Mouse (Mus musculus): ENCODE measurements around the gene Gna11.

The Gna11 gene

DNA sequence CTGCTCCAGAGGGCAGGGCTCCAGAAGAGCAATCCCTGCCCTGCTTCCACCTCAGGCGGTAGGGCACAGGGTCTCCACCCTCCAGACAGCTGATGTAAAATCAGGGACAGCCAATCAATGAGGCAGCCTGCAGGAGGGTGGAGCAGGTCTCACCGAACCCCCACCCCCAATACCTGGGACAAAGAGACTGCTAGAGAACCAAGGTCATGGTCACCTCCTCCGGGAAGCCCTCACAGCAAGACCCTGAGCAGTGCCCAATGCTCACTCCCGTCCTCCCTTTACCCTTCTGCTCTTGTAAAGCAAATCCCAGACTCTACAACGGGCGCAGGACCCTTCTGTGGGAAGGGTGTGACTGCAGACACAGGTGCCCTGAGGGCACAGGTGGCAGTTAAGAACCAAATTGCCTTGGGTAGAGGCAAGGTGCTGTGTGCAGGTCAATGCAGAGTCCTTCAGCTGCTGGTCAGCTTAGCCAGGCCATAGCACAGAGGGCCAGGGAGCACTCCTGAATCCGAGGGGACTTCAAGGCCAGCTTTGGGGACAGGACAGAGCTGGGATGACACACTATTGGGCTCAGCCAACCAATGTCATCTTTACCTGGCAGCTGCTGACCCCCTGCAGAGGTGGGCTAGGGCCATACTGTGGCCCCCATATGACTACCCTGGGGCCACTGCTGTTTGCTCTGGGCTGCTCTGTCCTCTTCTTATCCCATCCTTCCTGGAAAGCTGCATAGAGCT lies 2.1 kb downstream of the Gna11 start:
- no peak for DNase-seq (ENCODE audit: low spot score)

DNA sequence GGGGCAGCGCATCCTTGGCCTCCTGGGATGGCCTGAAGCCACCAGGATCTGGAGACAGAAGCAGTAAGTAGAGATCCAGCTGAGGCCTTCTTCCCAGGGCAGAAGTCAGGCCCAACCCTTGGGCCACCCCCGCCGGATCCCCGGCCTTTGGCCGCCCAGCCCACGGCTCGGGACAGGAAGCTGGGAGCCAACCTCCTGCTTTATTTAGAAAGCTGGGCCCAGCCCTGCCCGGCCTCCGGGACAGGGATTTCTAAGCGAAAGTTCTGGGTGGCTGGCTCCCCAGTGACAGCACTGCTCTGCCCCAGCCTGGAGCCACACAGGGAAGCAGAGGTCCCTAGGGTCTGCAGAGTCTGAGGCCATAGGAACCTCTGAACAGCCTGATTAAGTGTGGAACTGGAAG lies 3.2 kb downstream of the Gna11 start:
- peak; percentile 42 for DNase-seq (ENCODE audit: low spot score)

DNA sequence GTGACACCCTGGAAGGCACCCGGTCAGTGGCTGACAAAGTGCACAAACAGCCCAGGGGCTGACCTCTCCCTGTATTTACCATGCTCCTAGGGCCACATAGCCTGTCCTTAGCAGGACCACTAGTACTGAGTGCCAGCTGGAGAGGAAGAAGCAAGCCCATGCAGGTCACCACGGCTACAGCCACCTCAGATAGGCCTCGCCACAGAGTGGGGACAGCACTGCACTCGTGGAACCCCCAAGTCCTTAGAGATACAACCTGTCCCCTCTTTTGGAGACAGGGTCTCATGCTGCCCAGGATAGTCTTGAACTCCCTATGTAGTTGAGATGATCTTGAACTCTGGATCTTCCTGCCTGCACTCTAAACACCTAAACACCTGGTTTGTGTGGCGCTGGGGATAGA lies 3.6 kb downstream of the Gna11 start:
- no peak for DNase-seq (ENCODE audit: low spot score)

DNA sequence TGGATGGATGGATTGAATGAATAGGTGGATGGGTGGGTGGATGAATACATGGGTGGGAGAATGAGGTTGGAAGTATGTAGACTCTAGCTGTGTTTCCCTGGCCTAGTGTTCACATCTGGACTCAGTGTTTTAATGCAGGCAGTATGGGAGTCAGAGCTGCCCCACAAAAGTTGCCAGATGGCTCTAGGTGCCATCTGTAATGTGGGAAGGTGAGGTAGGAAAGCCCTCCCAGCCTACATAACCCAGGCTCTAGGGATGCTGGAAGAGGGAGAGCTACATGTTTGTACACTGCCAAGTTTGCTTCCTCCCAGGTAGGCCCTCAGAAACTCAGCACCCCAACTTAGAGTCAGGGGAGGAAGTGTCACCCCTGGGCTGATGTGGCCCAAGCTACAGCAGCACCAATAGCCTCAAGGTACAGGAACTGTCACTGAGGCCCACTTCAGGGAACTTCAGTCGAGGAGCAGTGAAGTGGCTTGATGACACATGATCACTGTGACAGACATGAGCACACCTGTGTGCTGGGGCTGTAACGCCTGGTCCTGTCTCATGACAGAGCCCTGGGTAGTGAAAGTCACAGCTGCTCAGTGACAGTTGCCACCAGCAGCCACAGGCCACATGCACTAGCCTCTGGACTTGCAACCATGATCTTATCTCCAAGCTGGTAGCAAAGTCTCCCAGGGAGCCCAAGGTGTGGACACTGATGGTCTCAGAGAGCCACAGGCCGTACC lies 6.5 kb downstream of the Gna11 start:
- DNase-seq (ENCODE audit: low spot score): no peak

DNA sequence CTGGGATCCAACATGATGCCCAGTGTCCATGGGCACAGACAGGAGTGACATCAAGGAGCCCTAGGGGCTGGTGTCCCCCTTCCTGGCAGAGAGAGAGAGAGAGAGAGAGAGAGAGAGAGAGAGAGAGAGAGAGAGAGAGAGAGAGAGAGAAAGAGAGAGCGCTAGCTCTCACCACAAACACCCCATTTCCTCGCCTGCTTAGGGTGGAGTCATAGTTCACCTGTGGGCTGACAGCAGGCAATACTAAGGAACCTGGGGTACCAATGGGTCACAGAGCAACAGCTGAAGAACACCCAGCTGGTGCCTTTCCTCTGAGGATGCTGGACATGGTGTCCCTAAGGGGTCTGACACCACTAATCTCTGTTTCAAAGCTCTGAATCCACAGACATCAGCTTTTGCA lies 7.6 kb downstream of the Gna11 start:
- no peak for DNase-seq (ENCODE audit: low spot score)

DNA sequence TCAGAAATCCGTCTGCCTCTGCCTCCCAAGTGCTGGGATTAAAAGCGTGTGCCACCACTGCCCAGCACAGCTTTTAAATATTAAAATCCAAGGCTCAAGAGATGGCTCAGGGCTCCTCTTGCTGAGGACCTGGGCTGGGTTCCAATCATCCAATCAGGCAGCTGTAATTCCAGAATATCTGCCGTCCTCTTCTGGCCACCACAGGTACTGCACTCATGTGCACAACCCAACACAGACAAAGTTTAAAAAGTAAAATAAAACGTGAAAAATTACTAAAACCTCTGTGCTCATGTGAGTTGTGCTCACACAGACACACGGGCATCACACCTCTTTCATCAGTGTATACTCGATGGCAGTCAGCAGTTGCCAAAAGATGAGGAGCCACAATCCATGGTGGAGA lies 8.3 kb downstream of the Gna11 start:
- DNase-seq (ENCODE audit: low spot score): no peak

DNA sequence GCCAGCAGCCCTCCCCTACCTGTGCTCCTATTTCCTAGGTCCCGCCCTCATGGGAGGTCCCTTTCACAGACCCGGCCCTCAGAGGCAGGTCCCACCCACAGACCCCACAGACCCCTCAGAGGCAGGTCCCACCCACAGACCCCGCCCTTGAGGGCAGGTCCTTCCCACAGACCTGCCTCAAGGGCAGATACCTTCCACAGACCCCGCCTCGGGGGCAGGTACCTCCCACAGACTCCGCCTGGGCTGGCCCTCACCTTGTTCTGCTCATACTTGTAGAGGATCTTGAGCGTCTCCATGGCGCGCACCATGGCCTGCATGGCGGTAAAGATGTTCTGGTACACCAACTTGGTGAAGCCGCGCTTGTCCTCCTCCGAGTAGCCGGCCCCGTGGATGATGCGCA lies 10.2 kb downstream of the Gna11 start:
- no peak for DNase-seq (ENCODE audit: low spot score)

DNA sequence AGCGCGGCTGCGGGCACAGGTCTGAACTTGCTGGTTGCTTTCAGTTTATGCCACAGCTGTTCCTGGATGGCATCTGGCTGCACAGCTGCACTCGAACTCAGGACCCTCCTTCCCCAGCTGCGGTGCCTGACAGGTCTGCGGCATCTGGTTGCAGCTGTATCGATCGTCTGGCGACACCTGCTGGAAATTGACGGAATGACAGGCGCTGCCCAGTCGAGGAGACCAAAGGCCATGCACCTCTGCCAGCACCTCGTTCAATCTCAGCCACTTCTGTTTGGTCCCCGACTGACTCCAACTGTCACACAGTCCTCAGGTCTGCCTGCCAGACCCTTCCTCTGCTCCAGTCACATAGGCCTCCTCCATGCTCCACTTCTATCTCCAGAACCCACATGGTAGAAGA lies 18.2 kb downstream of the Gna11 start:
- DNase-seq (ENCODE audit: low spot score): peak; percentile 75

DNA sequence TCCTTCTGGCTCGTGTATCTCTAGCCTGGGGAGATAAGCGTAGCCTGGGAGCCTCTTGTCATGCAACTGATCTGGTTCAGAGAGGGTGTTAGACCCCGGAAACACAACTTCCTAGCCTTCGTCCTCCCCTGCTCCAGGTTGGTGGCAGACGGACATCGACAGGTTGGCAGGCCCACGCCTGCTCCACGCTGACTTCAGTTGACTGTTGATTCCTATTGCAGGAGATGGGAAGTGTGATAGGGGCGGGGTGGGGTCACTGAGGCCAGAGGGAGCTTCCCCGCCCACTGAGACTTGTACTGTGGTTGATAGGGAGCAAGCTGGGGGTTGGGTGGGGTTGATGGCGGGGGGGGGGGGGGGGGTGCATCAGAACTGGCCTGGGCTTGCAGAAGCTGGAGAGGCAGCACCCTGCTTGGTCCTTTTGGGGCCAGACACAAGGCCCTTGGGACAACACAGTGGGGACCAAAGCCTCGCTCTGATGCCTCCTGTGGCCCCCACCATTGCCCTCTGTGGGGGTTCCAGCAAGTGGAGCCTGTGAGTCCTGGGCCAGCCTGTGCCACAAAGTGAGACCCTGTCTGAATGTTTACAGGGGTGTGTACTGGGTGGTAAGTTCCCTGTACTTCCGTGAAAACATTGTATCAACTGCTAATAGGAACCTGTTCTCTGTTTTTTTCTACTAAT lies 19.8 kb downstream of the Gna11 start:
- DNase-seq (ENCODE audit: low spot score): no peak

DNA sequence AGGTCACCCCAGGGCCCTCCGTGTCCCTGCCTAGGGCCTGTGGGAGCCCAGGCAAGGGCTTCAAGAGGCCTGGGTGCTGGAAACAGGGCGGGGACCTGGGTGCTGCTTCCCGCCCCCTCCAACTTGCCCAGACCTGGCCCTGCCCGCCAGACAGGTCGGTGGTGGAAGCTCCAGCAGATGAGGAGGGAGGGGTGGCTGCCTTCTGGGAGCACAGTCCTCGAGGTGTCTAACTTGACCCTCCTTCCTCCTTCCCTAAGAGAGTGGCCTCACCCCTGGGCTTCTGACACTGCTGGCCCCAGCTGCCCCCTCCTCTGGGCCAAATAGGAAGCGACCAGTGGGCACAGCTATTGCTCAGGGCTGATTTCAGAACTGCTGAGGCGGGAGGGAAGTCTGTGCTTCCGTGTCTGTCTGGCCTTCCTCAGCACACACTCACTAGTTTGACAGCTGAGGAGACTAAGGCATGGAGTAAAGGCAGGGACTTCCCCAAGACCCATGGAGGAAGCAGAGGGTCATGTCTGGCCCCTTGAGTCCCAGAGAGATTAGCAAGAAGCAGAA lies 20.9 kb downstream of the Gna11 start, which contains the start of gene Gna15:
TSS of gene Gna15 (minus strand) at position 175 of the 555 bp plus-strand sequence.
- no peak for DNase-seq (ENCODE audit: low spot score)

DNA sequence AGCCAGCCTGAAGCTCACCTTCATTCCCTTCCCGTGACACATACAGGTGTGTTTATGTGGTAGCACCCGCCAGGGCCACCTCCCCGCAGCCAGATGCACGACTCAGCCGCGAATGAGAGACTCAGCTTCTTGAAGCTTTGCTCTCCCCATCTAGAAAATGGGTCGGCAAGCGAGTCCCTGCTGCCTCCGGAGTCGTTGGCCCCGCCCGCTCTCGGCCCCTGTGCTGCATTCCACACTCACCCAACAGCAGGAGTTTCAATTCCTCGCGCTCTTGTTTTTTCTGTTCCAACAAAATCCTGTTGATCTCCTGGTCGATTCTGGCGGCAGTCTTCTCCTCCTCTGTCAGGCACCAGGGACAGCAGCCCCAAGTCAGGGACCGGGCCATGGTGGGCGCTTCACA lies 21.4 kb downstream of the Gna11 start:
- DNase-seq (ENCODE audit: low spot score): no peak

DNA sequence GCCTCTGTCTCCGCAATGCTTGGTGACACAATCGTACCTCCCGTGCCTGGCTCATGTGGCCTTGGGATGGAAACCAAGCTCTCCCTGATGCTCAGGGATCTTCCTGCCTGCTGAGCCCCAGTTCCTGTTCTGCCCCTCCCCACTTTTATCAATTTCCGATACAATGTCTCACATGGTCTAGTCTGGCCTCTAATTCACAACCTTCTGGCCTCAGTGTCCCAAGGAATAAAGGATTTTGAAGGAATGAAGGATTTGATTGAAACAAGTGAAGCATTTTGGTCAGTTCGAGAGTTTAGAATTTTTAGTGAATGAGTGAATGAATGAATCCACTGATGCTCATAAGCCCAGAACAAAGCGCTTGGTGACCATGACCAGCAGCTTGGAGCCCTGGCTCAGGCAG lies 21.8 kb downstream of the Gna11 start:
- DNase-seq (ENCODE audit: low spot score): no peak

DNA sequence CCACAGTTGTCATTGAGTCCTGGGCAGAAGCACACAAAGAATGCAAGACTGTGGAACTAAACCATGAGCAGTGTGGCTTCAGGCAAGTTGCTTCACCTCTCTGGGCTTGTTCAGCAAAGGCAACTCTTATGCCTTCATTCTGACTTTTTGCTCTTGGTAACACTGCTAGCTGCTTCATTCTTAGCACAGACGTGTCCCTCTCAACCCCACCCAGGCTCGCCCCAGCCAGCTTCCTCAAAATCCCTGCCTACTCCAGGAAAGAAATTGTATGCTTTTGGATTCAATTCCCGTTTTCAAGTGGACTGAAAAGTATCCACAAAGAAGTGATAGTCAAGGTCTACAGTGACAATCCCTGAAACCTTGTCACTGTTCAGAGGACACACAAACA lies 25.0 kb downstream of the Gna11 start:
- DNase-seq (ENCODE audit: low spot score): no peak

DNA sequence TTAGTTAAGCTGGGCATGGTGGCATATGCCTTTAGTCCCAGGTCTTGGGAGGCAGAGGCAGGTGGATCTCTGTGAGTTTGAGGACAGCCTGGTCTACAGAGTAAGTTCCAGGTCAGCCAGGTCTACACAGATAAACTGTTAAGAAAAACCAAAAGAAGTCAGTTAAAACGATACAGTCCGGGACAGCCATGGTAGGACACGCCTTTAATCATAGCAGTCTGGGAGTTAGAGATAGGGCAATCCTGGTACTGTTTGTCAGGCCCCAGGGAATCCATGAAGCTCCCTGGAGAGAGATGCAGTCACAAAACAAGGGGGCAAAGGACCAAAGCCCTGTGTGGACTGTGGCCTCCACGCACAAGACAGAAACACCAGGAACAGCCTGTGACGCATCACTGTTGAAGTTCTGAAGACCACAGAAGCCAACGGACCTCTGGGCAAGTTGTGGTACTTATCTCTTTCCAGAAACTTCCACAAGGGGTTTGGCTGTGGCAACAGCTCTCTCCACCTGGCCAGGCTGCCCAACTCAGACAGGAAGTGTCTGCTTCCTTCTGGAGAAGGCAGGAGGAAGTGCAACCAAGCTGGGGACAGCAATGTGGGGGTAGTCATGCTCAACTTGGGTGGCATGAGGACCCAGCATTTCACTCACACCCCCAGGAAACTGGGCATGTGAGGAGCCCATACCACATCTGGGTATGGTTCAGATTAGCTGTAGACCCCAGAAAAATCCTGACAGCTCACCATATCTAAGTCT lies 25.6 kb downstream of the Gna11 start:
- no peak for DNase-seq (ENCODE audit: low spot score)

DNA sequence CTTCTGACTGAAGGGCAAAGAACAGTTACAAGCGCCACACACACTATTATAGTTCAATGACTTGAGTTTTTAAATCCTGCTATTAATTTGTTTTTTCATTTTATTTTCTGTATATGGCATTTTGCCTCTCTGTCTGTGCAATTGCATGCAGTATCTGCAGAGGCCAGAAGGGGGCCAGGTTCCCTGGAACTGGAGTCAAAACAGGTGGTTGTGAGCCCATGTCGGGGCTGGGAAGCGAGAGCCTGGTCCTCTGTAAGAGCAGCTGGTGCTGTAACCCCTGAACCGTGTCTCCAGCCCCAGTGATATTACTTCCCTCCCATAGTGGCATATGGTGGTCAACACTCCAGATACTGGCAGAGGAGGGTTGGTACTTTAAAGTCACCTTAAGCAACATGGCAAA lies 26.4 kb downstream of the Gna11 start:
- DNase-seq (ENCODE audit: low spot score): peak; percentile 63

DNA sequence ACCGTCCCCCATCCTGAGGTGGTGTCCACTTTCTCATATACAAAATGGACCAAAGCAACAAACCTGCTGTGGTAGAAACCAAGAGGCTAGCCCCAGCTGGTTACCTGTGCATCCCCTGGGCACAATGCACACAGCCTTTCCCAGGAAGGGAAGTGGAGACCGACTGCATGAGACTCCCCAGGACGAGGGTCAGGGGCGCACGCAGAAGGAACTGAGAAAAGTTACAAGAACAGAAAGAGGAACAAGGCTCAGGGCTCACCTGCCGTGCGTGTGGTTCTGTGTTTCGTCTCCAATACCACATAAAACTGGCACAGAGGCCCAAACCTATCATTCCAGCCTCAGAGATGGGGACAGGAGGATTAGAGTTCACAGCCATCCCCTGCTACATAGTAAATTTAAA lies 27.8 kb downstream of the Gna11 start:
- DNase-seq (ENCODE audit: low spot score): no peak

DNA sequence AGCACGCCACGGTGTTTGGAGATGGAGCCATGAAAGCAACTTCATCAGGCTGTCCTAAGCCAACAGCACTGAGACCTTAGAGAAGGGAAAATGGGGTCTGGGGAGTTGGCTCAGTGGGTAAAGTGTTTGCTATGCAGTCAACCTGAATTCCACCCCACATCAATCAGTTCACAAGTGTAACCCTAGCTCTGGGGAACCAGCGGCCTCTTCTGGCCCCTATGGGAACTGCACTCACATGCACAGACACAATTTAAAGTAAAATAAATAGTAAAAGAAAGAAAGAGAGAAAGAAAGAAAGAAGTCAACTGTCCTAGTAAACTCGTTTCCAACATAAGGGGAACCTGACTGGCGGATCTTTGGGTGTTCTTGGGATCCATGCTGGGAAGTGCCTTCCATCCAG lies 31.2 kb downstream of the Gna11 start:
- DNase-seq (ENCODE audit: low spot score): no peak

DNA sequence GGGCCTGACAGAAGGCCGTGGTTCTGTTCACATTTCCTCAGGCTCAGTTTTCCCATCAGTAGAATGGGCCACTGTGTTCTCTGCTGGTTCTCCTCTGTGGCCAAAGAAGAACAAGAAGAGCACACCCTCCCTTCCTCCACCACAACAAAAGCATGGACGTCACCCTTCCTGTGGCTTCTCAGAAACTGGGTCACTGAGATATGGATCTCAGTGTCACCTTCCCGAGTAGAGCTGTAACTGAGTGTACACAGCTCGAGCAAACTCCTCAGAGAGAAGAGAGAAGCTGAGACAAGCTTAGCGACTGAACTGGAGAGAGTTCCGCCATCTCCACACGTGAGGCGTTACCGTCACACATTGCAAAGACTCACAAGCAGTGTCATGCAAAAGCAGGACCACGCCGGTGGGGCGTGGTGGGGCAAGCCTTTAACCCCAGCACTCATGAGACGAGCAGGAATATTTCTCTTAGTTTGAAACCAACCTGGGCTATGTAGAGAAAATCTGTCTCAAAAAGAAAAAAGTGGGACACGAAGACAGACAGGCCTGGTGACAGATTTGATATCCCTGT lies 34.7 kb downstream of the Gna11 start:
- DNase-seq (ENCODE audit: low spot score): no peak

DNA sequence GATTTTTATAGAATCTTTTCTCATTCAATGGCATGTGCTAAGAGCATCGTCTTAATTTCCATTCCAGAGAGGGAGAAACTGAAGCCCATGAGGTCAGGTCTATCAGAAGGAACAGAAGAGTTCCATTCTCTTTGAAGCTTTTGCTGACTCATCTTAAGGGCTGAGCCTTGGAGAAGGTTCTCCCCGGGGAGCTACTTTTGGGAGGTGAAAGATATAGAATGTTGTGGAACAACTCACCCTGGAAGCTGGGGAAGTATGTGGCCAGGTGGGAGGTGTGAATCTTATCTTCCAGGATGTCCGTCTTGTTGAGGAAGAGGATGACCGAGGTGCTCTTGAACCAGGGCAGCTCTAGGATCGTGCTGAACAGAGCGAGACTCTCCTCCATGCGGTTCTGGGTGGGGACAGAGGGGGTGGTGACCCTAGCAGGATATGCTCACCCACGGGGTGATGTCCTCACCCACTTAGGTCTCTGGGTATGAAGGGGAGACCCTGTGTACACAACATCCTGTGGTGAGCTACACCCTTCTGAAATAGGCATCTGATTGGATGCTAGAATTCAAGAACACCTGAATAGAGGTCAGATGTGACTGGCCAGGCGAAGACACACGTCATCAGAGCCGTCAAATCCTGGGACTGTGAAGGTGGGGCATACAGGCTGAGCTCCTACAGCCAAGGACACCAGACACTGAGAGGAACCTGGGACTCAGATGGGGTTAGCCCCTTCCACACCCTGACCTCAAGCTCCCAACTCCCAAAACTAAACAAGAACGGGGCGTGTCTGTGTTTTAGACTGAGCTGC lies 37.1 kb downstream of the Gna11 start:
- no peak for DNase-seq (ENCODE audit: low spot score)

DNA sequence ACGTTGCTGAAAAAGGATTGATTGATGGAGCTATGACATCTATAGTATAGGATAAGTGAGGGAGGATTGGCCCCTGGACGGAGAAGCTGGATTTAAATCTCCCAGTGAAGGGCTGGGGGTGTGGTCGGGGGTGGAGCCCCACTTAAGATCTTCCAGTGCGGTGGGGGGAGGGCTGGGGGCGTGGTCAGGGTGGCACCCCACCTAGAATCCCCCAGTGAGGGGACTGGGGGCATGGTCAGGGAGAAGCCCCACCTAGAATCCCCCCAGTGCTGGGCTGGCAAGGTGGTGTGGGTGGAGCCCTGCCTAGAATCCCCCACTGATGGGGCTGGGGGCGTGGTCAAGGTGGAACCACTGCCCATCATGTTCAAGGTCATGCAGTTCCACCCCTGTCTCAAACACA lies 37.9 kb downstream of the Gna11 start:
- no peak for DNase-seq (ENCODE audit: low spot score)
